Mouse (Mus musculus) kidney, adult 2 months (tissue): ENCODE measurements around the gene Trem3.

Experiments
- CTCF ChIP-seq: fragments of 200-500 bp; conservative IDR thresholded peaks from 2 replicates; pipeline ENCODE4 v1.5.1; 2011; ENCODE audit warnings: low read depth, mild to moderate bottlenecking, control low read depth, low read length, moderate library complexity, mixed read lengths; ENCODE audit not compliant: insufficient read depth, insufficient read length
- POLR2A ChIP-seq: fragments of 200-500 bp; IDR thresholded peaks from one replicate; pipeline ENCODE4 v1.6.1; 2011; ENCODE audit warnings: low read depth, low read length, control low read depth

GRCm38 (mm10) chr17:48264662-48265061, 17.1 kb downstream of the Trem3 start:
- TF ChIP-seq CTCF (no peak), POLR2A (no peak)
